Mouse (Mus musculus) cerebellum, adult 18-20 months (tissue): Measurements from ENCODE around the gene H2-Aa.

Experiments used
- DNase-seq, 2 experiments: peaks; one replicate each; pipeline ENCODE4 v3.0.0; 2021

Gene H2-Aa

DNA sequence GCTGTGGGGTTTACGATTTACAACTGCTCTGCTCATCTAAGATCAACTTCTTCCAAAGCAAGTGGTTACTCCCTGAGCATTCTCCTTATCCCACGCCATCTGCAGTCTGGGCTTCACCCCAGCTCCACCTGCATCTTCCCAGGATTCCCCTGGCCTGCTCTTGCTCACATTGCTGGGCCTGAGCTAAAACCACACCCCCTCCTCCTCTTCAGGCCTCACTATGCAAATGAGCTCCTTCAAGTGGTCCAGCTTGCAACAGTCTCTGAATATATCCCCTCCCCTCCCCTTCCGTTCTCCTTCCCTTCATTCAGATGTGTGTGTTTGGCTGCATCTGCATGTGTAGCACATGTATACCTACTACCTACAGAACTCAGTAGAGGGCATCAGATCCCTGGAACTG lies 11.7 kb upstream of the H2-Aa start:
- no peak for DNase-seq

DNA sequence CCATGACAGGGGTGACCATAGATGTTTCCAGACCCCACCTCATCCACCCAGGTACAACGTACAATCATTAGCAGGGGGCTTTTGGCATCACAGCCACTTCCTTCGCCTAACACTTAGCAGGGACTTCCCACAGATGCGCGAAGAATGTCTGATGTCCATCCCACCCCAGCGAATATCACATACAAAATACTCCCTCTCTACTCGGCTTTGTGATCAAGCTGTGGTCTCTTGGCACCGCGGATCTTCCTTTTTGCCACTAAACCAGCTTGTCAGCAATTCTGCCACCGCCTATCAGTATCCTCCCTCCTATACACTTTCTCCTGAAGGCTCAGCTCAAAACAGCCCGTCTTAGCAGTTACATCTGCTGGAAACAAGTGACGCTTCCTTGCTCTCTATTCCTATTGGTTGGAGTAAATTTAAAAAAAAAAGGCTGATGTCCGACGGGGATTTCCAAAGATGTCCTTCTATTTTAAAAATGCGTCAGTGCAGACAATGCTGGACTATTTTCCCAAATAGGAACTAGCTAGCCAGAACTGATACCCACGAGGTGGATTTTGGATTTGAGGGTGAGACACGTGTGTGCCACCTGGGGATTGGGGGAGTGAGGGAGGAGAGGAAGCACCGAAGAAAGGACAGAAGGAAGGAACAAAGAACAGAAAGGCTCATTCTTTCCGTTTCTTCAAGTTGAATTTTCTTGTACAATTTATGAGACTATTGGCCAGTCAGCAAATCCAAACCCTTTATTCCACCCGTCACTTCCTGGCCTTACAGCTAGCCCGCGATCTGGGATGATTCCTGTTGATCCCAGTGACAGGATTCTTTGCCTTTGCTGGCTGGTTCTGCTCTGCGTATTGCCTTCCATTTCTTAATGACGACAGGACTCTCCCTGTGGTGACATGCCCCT lies 8.5 kb upstream of the H2-Aa start:
- DNase-seq: peak in 1 of 2 experiments; percentile 12

DNA sequence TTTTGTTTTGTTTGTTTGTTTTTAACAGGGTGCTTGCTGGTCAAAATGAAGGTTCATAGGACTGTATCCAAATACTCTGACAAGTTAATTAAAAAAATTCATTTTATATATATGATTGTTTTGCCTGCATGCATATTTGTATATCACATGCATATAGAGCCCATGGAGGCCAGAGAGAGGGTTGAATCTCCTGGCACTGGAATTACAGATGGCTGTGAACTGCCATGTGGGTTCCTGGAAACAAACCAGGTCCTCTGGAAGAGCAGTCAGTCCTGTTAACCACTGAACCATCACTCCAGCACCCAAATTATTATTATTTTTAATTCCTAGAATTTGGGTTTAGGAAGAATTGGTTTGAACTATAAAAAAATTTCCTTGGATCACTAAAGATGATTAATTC lies 7.7 kb upstream of the H2-Aa start:
- DNase-seq: no peak

DNA sequence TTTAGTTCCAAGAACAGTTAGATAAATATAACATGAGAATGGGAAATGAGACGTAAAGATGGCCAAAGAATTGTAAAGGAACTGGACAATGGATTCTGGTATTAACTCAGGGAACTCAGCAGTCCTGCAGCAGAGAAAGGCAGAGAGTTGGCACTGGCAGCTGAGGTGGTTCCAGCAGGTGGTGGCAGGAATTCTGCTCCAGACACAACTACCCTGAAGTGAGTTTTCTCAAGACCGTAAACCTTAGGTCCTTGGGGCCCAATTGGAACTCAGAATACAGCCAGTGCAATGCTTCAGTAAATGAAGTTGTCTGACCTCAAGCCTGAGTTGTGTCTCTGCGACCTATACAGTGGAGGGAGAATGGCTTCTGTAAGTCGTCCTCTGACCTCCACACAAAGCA lies 6.6 kb upstream of the H2-Aa start:
- DNase-seq: no peak

DNA sequence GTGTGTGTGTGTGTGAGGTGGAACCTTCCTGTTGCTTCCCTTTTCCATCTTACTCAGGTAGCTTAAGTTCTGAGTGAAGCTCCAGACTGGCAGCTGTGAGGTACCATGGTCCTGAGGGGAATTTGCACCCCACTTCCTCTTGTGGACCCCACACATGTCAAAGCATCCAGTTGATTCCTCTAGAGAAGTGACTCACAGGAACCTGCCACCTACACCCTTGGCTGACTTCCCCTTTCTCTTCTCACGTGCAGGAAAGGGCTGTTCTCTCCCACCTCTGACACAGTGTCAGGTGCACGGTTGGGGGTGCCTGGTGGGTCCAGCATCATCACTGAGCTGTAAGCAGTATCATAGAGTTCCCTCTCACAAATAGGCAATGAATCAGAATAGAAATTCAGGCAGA lies 5.9 kb upstream of the H2-Aa start:
- DNase-seq: no peak

DNA sequence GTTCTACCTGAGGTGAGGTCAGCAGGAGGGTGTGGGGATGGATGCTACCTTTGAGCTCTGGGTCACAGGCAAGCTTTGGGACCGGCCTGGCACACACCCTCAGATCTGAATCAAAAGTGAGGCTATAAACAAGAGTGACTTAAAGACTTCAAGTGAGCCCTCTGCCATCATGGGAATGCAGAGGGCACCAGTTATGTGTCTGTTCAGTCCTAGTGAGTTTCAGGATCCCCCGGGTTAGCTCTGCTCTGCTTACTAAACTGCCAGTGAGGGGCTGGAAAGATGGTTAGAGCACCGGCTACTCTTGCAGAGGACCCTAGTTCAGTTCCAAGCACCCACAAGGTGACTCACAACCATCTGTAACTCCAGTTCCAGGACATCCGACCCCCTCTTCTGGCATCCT lies 4.9 kb upstream of the H2-Aa start:
- no peak for DNase-seq

DNA sequence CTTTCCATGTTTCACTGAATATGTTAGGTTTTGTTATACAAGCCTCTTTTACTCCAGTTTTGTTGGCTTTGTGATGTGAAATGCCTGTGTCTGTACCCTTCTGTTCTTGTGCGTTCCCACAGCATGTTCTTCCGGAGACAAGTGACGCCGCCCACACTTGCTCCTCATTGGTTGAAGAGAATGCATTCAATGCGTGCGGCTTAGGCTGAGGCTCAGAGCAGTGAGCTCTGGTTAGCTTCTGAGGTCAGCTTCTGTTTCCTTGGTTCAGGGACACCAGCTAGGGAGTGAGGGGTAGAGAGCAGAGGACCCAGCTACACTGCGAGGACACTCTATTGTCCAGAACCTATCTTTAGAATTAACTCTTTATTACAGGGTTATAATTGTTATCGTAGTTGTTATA lies 4.0 kb upstream of the H2-Aa start:
- DNase-seq: peak; percentile 36 to 37

DNA sequence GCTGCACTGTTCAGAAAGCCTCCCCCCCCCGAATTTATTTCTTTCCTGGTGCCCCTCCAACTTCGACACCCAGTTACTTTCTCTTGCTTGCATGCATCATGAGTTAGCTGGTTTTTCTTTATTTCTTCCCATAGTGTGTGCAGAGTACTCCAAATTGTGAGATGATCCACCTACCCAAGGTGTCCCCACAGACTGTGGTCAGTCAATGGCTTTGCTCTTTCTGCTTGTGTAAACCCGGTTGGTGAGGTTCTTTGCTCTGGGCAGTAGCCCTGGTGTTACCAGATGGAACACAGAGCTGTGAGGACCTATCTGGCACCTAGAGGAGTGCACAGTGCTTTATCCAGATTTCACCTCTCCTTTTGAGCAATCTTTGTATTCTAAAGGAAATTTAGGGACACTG lies 508 bp upstream of the H2-Aa start:
- no peak for DNase-seq

DNA sequence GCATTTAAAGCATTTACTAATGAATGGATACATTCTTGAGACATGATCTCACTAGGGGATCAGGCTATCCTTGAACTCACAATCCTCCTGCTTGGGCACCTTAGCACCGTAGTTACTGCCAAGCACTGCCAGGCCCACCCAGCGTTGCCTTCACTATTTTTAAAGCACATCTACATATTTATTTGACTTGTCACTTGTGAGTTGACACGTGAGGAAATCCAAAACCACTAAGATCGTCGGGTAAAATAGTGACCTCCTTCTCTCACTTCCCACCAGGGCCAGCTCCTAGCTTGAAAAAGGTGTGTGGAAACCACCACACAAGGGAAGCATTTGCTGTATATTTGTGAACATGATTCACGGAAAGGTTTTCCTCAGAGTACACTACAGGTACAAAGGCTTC lies 624 bp downstream of the H2-Aa start:
- DNase-seq: no peak

DNA sequence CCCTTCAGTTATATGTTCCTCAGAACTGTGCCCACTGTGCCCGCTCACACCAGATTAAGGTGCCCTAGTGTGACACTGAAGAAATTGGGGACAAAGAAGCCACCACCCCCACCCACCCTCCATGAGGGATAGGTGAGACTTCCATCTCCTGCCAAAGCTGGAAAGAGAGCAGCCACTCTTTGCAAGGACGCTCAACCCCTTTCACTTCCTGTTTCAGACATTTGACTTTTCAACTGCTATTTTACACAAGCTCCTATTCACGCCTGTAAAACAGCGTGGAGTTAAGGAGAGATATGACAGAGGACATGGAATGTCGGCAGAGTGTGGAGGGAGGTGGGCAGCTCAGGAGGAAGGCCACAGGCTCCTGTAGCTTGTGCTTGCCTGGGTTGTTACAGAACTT lies 1.1 kb downstream of the H2-Aa start:
- DNase-seq: no peak

DNA sequence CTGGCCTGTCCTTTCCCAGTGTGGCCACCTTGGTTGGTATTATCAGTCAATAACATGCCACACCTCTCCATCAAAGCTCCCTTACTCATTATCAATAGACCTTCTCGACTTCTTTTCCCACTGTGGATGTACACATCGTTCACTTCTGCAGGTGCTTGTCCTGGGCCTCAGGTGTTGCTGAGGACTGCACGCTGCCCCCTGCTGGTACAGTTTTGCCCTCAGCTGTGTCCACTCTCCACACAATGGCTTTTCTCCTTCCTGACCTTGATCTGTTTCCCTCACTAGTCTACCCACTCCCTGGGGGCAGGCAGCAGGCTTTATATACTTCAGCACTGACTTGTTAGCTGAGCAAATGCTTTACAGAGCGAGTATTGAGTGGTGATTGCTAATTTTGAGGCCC lies 1.8 kb downstream of the H2-Aa start:
- DNase-seq: no peak

DNA sequence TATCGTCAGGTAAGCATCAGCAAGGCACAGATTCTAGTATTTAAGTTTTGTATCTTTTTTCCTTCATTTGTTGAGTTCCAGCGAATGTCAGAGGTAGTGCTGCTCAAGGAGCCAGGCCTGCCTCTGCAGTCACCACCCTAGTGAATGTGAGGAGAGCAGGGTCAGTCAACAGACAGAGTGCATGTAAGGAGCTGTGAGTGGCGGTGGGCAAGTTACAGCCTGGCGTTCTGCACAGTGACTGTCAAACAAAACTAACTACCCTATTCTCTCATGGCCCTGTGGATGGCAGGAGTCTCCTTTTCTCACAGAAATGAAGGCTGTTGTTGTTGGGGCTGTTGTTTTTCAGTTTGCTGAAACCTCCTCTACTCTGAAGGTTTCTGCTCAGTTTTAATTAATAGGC lies 2.3 kb downstream of the H2-Aa start:
- DNase-seq: no peak

DNA sequence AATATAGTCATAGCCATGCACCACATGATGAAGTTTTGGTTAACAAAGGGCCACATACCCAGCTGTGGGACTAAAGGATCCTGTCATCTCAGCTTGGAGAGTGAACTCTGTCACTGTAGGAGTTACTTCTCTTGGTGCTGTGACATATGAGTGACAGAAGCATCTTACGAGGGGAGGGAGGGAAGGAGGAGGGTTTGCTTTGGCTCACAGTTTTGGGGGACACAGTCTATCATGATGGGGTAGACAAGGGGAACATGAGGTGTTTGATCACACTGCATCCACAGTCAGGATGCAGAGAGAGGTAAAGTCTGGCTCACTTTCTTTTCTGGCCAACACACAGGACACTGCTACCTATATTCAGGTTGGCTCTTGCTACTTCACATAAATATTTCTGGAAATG lies 5.8 kb downstream of the H2-Aa start:
- no peak for DNase-seq

DNA sequence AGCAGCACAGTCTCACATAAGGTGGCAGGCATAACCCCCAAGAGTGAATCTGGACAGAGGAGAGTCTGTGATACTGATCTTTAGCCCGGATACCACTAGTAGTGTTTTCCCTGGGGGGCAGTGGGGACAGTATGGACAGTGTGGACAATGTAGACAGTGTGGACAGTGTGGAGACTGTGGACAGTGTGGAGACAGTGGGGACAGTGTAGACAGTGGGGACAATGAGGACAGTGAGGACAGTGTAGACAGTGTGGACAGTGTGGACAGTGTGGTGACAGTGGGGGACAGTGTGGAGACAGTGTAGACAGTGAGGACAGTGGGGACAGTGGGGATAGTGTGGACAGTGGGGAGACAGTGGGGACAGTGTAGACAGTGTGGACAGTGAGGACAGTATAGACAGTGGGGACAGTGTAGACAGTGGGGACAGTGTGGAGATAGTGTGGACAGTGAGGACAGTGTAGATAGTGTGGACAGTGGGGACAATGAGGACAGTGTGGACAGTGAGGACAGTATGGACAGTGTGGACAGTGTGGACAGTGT lies 7.1 kb downstream of the H2-Aa start:
- no peak for DNase-seq

DNA sequence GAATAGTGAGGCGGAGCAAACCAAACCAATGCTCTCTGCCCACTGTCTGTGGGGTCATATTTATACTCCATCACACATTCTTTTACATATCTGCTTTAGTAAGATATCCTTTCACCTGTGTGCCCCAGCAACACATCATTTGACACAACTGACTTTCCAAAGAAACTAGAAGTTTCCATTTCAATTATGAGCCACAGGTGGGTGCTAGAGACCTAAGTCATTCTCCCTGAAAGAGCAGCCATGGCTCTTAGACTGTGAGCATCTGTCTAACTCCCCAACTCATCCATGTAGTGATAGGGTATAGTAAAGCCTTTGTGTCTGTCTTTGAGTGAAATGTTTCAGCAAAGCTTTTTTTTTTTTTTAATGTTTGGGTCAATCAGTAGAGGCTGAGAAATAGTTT lies 15.5 kb downstream of the H2-Aa start:
- no peak for DNase-seq

DNA sequence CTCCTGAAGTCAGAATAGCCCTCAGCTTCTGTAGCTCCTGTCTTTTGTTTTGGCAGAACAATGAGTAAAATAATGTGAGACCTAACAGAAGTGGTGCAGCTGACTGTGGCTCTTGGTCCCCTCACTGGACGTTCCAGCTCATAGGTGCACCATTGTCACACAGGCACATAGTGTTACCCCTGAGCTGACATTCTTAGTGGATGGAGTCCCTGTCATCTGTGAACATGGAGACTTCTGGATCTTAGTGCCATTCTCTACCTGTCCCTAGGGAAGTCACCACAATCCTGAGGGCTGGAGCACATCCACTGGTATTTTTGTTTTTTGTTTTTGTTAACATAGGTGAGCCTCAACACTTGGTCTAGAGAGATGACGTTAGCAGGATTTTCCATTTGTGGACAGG lies 16.7 kb downstream of the H2-Aa start:
- DNase-seq: no peak

DNA sequence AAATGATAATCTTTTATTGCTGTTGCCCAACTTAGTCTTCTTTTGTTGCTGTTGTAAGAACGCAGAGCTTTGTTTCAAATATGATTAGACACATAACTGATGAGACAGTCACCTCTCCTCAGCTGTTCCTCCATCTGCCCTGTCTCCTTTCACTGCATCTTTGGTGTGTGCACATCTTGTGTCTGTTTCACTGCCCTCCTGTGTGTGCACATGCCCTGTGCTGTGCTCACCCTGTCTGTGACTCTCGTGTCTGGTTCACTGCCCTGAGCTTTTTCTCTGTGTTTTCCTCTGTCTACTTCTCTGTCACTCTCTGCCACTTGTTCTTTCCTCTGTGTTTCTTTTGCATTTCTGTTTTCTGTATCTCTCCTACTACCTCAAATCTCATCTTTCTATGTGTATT lies 17.4 kb downstream of the H2-Aa start:
- DNase-seq: no peak

DNA sequence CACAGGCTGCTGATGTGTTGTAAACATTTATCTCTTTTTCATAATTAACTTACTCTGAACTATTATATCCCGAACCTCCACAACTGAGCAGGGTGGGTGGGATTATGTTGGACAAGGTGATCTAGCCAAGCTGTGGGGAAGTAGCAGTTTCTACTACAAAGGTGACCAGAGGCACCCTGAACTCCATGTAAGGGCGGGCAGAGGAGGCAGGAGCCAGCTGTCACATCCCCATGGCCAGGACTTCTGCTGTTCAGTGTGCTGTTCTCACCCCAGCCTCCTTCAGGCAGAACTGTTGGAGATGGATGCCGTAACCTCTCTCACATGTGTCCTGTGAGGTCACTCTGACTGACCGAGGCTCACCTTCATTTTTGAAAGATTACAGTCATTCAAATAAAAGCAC lies 17.8 kb downstream of the H2-Aa start:
- no peak for DNase-seq

DNA sequence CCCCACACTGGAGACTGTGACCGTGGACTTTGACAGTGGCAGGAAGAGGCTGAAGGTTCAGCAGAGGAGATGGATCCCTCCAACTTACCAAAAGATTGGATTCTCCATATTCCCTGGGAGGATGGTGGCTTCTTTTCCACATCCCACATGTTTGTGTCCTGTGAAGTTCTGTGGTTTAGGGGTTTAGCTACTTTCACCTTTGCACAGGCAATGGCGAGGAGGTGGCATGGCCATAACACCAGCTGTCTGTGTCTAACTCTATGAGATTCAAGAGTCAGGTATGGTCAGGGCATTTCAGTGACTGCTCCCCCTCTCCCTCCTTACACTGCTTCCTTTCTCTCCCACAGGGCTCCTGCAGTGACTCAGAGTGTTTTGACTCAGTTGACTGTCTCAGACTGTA lies 18.9 kb downstream of the H2-Aa start:
- DNase-seq: no peak

DNA sequence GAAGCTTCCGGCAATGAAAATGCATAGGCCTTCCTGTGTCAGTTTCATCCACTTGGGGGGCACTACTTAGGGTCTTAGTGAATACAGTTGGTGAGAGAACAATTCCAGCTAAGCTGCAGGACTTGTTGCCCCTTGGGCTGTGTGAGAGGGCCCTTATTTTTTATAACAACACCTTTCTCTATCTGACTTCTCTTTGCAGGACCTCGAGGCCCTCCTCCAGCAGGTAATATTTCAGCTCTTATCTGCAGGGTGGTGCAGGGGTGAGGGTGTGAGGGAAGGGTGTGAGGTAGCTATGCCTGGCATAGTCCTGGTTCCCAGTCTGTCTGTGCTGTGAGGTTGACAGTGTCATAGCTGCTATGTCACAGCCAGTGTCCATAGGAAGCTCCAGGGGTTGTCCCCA lies 19.4 kb downstream of the H2-Aa start:
- no peak for DNase-seq

DNA sequence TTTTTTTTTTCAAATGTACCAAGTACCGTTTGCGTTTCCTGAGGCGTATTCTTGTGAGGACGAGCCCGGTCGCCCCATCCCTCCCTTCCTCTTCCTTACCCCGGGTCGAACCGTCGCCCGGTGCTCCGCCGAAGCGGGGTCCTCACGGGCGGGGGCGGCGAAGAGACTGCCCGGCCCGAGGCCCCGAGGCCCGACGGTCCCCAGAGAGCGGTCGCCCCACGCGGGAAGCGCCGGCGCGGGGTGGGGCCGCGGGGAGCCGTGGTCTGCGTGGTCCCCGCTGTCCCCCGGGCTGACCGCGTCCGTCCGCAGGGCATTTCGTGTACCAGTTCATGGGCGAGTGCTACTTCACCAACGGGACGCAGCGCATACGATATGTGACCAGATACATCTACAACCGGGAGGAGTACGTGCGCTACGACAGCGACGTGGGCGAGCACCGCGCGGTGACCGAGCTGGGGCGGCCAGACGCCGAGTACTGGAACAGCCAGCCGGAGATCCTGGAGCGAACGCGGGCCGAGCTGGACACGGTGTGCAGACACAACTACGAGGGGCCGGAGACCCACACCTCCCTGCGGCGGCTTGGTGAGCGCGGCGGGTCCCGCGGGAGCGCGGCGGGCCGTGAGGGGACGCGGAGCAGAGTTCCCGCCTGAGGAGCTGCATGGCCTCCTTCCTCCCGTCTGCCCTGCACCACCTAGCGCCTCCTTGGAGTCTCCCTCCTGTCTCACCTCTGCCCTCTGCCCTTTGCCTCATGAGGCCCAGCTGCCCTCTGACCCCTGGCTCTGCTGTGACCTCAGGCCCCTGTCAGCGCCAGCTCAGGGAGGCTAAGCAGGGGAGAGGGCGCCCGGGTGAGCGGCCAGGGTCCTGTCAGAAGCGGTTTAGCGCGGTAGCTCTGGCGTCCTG lies 22.9 kb downstream of the H2-Aa start:
- no peak for DNase-seq

DNA sequence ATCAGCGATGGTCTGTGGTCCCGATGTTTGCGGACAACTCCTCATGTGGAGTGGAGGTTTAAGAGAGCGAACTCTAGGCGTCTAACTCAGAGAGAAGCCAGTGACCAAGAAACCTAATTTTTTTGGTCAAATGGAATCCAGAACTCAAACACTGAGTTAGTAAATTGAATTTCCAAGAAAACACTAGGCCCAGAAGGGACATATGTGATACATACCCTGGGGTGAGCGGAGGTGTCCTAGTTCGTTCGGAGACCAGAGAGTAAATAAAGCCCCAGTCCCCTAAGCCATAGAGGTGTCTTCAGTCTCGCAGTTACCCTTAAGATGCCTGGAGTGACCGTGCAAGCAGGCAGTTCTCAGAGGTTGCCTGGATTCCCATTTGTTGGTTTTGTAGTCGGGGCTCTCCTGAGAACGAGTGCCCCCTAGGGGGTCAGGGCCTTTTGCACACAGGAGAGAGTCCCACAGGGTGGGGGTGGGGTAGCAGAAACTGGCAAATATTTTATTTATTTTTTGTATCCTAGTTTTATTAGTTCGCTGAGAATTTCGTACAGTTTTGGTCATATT lies 23.7 kb downstream of the H2-Aa start:
- DNase-seq: no peak

DNA sequence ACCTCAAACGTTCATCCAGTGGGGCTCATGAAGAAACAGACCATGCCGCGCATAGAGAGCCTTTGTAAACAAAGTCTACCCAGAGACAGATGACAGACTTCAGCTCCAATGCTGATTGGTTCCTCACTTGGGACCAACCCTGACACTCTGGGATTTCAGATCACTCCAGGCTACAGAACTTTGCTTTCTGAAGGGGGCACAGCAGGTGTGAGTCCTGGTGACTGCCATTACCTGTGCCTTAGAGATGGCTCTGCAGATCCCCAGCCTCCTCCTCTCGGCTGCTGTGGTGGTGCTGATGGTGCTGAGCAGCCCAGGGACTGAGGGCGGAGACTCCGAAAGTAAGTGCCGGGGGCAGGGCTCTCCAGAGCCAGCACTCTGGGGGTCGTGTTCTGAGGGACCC lies 24.6 kb downstream of the H2-Aa start:
- peak; percentile 43 to 59 for DNase-seq

DNA sequence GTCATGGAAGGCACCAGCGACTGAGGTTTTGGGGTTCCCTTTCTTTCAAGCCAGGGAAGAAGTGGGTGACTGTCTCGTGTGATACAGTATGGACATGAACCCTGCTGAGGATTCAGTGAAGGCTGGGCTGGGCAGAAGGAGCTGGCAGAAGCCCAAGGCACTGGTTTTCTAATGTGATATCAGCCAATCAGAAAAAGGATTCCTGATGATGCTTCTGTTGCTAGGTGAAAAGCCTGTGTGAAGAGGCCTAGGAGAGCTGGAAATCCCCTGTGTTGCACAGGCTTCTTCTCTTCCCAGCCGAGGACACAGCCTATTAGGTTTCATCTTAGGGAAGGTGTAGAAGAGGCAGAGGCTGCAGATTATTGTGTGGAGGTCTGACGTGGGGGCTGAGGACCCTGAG lies 26.1 kb downstream of the H2-Aa start:
- DNase-seq: peak; percentile 9 to 19
